Mouse (Mus musculus): ENCODE results near the gene Gatad2b.
"Not testable (repeated sequence)": the region's sequence is repeated elsewhere in the genome, so short reads cannot be mapped to it uniquely, and the experiment has no call there.

Gene Gatad2b

DNA sequence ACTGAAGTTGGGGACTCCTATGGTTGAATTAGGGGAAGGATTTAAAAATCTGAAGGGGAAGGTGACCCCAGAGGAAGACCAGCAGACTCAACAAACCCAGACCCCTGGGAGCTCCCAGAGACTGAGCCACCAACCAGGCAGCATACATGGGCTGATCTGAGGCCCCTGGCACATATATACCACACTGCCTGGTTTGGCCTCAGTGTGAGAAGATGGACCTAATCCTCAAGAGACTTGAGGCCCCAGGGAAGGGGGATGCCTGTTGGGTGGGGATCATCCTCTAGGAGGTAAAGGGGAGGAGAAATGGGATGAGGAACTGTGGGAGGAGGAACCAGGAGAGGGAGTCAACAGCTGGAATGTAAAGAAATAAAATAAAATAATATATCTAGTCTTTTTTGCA lies 21.3 kb downstream of the Gatad2b start:
- no peak for DNase-seq

DNA sequence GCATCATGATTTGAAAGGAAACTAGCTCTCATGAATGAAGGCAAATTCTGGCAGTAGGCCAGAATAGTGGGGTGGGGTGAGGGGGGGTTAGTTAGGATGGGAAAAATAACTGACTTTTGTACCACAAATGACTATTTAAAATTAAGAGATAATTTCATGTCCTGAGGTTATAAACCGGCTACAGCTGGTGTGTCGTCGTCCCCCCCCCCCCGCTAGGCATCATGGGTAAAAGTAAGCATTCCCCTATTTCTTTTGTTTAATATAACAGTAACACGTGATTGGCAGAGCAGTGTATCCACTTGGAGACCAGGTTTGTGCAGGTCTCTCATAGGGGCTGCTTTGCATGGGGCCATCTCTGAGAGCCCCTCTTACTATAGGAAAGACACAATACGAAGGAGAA lies 29.3 kb downstream of the Gatad2b start:
- no peak for DNase-seq

DNA sequence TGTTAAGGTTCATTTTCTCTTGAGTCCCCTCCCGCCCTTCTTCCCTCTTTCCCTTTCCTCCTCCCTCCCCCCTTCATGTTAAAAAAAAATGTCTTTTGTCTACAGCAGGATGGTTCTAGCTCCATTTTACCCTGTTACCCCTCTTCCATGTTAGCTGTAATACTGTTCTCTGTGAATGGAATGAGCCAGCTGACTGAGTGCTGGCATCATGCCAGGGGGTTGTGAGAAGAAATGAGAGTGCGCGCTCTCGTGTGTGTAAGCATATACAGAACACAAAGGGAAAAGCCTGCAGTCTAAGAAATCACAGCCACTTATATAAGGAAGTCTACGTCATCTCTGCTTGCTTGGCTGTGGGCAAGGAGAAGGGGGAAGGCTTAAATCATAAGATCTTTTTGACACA lies 30.1 kb downstream of the Gatad2b start:
- DNase-seq = peak; percentile 68

DNA sequence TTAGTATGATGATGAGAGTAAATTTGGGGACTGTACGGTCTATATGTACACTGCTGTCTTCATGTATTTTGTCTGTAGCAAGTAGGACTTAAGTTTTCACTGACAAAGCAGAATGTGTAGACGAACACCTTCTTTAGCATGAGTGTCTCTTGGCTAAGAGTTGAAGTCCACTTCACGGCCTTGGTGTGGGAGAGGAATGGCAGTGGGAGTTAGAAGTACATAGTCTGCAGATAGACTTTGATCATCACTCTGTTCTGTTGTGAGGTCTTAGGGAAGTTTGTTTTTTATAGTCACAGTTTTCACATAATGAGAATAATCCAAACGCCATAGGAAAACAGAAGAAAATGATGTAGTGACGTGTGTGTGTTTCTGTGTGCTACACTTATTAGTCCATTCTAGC lies 39.5 kb downstream of the Gatad2b start:
- no peak for DNase-seq

DNA sequence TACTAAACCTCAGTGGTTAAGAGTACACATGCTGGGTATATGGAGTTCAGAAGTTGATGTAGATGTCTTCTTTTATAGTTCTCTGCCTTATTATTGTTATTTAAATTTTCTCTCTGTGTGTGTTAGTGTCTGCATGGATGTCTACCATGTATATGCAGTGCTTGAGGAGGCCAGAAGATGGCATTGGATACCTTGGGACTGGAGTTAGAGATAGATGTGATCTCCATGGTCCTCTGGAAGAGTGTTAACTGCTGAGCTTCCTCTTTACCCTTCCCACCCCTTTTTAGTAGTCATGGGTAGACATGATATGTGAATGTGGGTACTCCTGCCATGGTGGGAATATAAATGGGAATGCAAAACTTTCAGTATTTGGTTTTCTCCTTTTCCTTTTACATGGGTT lies 42.5 kb downstream of the Gatad2b start:
- no peak for DNase-seq

DNA sequence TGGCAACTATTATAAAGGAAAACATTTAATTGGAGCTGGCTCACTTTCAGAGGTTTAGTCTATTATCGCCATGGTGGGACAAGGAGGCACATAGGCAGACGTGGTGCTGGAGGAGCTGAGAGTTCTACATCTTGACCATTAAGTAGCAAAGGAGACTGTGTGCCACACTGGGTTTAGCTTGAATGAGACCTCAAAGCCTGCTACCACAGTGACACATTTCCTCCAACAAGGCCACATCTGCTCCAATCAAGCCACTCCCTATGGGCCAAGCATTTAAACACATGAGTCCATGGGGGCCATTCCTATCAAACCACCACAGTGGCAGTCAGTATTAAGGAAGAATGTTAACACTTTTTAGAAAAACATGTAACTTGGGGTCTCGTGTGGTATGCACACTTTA lies 45.2 kb downstream of the Gatad2b start:
- no peak for DNase-seq

DNA sequence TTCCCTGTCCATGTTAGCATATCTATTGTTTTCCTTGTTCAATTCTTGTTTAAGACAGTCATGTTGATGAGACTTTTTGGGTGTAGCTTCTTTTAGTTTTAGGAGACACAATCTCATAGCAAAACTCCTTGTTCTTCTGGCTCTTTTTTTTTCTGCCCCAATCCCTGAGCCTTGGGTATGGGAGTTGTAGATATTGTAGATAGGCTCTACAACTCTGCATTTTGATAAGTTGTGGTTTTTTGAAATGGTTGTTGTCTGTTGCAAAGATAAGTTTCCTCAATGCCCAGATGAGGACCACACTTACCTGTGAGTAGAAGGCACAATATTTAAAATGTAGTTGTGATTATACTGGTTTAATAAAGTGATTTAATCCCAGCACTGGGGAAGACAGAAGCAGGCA lies 47.2 kb downstream of the Gatad2b start:
- no peak for DNase-seq

DNA sequence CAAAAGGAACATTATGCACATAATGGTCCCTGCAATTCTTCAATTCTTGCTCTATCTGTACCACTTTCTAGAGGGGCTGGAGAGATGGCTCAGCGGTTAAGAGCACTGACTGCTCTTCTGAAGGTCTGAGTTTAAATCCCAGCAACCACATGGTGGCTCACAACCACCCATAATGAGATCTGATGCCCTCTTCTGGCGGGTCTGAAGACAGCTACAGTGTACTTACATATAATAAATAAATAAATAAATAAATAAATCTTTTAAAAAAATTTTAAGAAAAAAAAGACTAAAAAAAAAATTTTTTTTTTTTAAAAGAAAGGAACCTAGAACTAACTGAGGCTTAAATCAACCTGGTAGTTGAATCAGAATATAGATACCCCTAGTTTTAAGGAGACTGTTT lies 49.9 kb downstream of the Gatad2b start:
- not testable (repeated sequence) for DNase-seq

DNA sequence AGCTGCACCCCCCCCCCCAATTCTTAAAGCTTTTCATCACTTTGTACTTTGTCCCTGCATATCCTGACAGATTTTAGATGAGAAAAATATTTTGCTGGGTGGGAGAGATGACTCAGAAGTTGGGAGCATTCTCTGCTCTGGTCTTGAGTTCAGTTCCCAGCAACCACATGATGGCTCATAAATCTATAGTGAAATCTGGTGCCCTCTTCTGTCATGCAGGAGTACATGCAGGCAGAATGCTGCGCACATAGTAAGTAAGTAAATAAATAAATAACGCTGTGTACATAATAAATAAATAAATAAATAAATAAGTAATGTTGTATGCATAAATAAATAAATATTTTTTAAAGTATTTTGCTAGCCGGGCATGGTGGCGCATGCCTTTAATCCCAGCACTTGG lies 54.9 kb downstream of the Gatad2b start:
- DNase-seq = no peak

DNA sequence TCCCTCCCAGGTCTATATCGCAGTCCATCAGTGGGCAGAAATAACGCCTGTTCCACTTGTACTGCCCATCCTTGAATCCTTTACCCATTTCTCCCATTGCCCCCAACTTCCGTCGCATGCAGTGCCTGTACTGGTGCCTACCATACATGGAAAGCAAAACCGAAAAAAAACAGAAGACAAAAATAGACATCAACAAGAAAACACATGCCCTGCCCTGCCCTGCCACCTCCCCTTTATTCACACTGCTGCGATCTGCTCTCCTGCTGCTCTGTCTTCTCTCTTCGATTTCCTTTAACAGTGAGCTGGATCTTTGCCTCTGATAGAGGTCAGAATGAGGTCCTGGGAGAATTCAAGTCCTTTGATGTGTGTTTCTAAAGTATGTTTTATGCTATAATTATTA lies 65.0 kb downstream of the Gatad2b start:
- no peak for DNase-seq

DNA sequence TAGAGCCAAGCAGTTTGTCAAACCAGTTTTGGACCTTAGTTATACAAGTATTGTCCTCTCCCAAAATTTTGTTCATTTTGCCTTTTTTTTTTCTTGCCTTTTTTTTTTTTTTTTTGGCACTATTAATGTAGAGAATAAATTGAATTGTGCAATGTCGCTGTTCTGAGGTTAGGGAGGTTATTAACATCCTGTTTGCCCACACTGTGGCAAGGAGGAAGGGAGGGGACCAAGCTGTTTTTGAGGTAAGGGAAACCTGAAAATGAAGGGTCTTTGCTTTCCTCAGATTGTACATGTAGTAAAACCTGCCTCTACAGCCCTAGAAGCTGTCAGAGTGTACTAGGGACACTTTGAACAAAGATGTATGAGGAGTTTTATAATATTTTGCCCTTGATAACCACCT lies 66.3 kb downstream of the Gatad2b start:
- no peak for DNase-seq

DNA sequence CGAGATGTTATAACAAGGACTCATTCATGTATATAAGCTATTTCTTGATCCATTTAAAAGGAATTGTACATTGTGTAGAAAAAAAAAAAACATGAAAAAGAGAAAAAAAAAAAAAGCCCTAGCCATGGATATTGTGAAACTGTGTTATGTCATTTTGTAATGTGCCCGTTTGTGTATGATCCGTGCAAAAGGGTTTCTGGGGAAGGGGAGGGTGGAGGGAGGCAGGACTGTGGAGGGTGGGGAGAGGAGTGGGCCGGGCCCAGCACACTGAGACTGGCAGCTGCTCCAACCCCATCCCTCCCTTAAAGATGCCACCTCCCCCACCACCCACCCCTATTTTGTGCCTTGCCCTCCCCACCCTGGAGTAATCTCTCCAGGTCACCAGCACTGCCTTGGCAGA lies 68.5 kb downstream of the Gatad2b start:
- no peak for DNase-seq

DNA sequence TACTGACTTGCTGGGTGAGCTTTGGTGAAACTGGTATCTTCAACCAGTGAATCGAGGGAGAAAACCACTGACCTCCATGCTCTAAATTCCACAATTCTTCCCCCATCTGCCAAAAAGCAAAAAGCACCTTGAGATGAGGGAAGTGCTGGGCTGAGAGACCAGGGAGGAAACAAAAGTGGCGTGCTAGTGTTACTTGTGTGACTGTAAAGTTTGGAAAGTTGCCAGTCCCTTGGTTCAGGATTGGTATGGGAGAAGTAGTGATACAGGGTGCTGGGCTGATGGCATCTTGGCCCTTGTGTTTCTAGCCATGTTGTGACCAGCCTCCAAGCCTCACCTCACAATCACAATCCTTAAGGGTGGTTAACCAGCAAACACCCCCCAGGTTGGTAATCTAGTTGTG lies 69.4 kb downstream of the Gatad2b start:
- DNase-seq = no peak

DNA sequence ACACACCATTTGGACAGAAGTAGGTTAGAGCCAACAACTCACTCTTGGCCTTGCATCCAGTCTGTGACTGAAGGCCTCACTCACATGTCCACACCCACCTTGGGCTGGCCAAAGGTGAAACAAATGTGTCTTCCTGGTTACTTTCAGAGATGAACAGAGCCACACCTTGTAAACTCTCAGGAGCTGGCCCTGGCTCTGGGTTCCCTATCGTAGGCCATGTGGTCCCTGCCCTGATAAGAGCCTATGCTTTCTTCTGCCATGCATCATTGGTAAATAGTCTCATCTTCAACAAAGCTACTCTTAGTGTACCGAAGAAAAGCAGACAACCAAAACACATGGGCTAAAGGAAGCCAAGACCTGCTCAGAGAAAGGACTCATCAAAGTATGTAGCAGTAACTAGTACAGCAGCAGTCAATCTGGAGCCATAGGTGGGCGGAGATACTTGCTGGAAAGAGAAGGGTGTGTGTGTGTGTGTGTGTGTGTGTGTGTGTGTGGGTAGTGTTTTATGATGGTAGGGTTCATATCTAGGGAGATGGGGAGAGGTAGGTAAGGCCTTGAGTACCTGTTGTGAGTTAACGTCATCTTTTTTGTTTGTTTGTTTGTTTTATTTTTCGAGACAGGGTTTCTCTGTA lies 74.1 kb downstream of the Gatad2b start:
- DNase-seq = no peak

DNA sequence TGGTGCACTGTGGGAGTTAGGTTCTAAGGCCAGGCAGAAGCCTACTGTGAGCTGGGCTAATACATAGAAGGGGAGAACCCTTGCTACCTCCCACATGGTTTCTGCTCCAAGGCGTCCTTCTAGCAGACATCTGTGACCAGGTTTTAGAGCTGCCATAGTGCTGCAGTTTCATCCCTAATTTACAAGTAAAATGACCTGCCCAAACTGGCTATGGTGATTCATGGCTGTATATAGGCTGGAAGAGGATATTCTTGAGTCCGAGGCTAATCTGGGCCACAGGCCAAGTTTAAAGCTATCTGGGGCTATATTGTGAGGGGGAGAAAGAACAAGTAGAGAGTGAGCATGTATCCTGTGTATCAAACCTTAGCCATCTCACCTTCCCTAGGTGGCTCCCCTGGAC lies 76.1 kb downstream of the Gatad2b start:
- no peak for DNase-seq

DNA sequence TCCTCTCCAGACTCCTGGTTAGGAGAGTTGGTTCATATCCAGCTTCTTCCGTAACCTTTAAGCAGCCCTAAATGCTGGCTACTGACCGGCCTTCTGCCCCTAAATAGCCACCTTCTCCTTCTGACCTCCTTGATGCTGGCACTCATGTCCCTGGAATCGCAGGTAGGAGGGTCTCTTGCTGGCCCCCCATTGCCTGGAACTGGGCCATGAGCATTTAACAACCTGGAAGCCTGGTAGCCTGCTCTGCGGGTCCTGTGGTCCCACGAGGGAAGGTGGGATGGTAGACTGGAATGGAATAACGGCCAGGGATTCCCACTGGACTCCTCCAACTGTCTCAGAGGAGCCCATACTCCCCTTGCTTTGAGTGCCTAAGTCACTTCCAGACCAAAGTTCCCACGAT lies 78.9 kb downstream of the Gatad2b start:
- no peak for DNase-seq

DNA sequence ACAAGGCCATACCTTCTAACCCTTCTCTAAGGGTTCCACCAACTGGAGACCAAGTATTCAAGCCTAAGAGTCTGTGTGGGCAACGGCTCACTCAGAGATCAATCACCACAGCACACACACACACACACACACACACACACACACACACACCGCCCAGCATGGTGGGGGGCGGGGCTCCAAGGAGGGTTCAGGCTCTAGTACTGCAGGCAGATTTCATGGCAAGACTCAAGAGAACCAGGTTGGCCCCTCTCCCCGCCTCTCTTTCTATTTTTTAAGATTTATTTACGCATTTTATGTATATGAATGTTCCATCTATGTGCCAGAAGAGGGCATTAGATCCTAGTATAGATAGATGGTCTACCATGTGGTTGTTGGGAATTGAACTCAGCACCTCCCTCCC lies 79.8 kb downstream of the Gatad2b start:
- DNase-seq = no peak

DNA sequence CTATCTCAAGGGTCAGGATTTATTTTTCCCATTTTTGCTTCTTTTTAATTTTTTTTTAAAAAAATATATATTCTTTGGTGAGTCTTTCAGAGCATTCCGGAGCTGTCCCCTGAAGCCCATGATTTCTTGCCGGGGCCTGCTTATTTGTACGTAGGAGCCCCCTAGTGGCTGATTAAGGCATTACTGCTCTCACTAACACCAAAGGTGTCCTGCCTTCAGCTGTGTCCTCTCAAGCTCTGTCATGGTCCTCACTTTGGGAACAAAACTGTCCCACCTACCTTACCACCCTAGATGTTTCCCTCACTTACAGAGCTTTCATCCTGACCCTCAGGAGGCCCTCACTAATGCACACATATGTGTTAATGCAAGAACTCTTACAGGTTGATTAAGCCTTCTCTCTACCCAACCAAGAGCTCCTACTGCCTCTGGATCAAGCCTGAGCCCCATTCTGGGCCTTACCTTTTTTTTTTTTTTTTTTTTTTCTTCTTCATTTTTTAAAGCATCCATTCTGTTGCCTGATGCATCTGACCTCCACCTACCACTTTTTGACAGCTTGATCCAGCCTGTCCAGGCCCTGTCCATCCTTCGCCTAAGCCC lies 80.6 kb downstream of the Gatad2b start:
- peak; percentile 87 for DNase-seq

DNA sequence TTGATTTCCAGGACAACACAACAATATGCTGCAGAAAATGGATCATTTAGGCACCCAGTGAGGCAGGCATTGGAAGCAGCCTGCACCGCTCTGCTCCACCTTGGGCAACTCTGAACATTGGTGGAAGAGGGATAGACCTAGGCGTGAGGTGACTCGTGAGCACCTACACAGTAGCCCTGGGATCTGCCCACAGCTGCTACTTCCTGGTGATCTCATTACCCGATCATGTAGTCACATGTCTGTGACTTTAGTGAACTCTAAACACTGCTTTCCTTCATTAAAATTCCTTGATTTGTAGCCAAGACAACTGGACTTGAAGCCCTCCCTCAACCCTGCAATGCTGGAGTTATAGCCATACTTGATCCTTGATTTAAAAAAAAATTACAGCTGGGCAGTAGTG lies 81.4 kb downstream of the Gatad2b start:
- DNase-seq = no peak

DNA sequence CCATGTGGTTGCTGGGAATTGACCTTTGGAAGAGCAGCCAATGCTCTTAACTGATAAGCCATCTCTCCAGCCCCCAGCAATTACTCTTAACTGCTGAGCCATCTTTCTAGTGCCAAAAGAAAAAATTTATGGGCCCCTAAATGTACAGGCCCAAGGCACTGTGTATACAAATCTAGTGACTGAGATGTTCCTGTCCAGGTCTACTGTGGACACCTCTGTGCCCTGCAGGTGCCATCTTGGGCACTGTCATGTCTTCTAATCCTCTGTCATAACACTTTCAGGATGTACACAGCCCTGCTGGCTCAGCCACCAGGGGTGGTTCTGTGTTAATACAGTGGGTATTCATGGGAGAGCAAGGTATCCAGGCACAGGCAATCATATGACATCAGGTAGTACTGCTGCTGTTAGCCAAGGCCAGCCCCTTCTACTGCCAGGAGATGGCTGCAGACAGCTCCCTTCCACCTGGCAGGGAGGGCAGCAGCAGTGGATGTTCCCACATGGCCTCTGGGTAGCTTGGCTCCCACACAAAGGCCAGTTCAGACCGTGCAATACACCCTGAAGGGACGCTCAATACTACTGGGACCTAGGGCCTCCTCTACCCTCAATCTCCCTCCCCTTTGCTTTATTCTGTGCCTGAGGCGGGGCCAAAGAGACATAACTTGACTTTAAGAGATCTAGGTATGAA lies 82.7 kb downstream of the Gatad2b start:
- DNase-seq = no peak

DNA sequence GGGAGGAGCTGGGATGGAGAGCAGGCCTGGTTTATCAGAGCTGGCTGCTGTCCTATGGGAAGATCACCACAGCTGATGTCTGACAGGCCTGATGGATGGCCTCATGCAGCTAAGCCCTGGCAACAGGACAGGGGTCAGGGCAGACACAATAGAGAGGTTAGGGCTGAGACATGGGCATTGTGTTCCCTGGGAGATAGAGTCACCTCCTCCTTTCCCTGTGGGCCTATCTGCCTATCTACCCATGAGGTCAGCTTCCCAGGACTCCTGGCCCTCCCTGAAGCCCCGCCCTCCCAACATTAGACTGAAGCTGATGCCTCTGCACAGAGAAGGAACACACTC lies 83.2 kb downstream of the Gatad2b start:
- no peak for DNase-seq

DNA sequence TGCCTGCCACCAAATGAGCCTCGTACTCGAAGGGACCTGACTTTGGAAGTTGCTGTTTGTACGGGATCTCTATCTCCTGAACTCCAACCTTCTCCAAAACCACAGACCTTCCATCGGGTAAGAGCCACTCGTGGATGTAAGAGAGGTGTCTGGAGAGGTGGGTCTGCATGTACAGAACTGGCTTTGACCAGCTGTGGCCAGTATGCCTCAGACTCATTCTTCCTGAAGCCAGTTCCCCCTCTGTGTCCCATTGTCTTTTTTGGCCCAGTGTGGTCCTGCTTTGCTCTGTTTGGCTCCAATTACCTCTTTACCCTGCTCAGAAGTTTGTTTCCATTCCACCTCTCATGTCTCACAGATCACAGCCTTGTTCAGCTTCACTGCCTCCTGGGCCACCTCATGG lies 85.5 kb downstream of the Gatad2b start:
- no peak for DNase-seq

DNA sequence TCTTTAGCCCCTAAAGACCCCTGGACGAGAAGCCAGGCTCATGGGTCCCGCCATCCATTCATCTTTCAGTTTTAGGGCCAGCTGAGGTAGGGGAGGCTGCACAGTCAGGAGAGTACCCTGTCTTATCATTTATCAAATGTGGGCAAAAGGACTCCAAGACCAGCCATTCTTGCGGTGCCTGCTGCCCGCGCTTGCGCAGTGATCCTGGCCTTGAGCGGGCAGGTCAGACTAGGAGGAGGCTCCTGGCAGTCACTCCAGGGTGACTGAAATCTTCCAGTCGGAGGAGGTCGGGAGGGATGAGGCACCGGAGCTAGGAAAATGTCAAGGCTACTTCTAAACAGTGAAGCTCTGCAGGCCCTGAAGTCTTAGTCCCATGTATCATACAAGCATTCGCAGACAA lies 88.7 kb downstream of the Gatad2b start:
- no peak for DNase-seq

DNA sequence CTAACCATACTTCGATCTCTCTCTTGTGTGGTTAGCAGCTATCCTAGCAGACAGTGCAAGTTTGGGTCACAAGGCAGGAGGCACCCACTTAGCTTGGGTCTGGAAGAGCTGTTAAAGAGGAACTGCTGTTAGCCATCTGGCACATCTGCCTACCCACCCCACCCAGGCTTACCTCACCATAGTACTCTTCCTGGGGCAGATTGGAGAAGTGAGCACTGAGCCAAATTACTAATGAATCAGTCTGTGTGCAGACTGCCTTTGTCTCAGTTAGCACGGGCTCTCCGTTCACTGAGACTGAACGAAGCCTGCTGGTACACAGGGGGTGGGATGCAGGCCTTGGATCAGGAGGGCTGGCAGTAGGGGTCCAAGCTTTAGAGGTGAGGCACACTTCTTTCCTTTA lies 90.7 kb downstream of the Gatad2b start:
- DNase-seq = peak; percentile 81

DNA sequence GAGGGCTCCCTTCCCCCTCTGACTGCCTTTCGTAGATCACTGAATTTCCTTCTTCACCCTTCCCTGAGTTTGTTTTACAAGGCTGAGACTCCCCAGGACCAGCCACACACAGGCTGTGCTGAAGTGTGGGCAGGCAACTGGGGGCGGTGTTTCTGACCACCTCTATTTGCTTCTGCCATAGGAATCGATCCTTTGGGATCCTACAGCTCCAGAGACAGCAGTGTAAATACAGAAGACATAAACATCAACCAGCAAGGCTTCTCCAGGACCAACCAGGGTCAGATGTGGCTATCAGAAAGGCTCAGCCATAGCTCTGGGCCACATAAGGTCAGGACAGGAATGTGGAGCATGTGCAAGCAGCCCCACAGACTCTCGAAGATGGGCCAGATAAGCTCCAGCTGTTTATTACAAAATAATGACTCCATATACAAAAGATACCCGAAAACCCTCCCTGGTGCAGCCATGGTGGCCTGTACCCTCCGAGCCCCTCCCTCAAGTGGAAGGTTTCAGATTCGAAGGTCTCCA lies 91.9 kb downstream of the Gatad2b start:
- DNase-seq = no peak

Measured in layer of hippocampus, adult 9-11 months (tissue).